Mouse (Mus musculus) embryonic facial prominence, embryonic 11.5 days (tissue): Measurements from ENCODE around the gene BC052040. TPM values are rescaled to one million over a fixed set of nuclear protein-coding genes. Genes with fewer than 3 reads are reported as not detected.

Source experiments
- ATAC-seq: fragments of 200-750 bp; cut with Nextera tagmentation; replicated peaks from 2 replicates; pipeline ENCODE4 v1.8.0; 2017; ENCODE audit warnings: low read depth; ENCODE audit not compliant: insufficient number of reproducible peaks, low FRiP score, low TSS enrichment
- DNase-seq: peaks from one replicate; pipeline ENCODE4 v3.0.0-alpha.2; 2015; ENCODE audit warnings: low spot score
- H3K27ac ChIP-seq: fragments of 300-500 bp; sonication (generic); replicated peaks from 2 replicates; pipeline ENCODE4 v1.5.1; 2014; ENCODE audit warnings: mild to moderate bottlenecking, low read depth, low read length, control low read depth
- H3K27me3 ChIP-seq: fragments of 300-500 bp; sonication (generic); 2 replicates; pipeline ENCODE4 v1.6.1; 2014; ENCODE audit warnings: mild to moderate bottlenecking, low read length, moderate library complexity, mixed read lengths; ENCODE audit not compliant: control insufficient read depth, insufficient read depth
- H3K36me3 ChIP-seq: fragments of 300-500 bp; sonication (generic); replicated peaks from 2 replicates; pipeline ENCODE4 v1.6.1; 2014; ENCODE audit warnings: low read depth, mild to moderate bottlenecking, low read length, moderate library complexity, mixed read lengths; ENCODE audit not compliant: control insufficient read depth, insufficient read depth
- H3K4me1 ChIP-seq: fragments of 300-500 bp; sonication (generic); 2 replicates; pipeline ENCODE4 v1.6.1; 2014; ENCODE audit warnings: low read length, mixed read lengths; ENCODE audit not compliant: control insufficient read depth, insufficient read depth
- H3K4me2 ChIP-seq: fragments of 300-500 bp; sonication (generic); 2 replicates; pipeline ENCODE4 v1.6.1; 2014; ENCODE audit warnings: low read depth, mild to moderate bottlenecking, control low read depth, low read length, moderate library complexity
- H3K4me3 ChIP-seq: fragments of 300-500 bp; sonication (generic); 2 replicates; pipeline ENCODE4 v1.5.1; 2014; ENCODE audit warnings: low read depth, low read length, control low read depth
- H3K9ac ChIP-seq: fragments of 300-500 bp; sonication (generic); replicated peaks from 2 replicates; pipeline ENCODE4 v1.6.1; 2014; ENCODE audit warnings: mild to moderate bottlenecking, control low read depth, low read length
- H3K9me3 ChIP-seq: fragments of 300-500 bp; sonication (generic); replicated peaks from 2 replicates; pipeline ENCODE4 v1.6.1; 2016; ENCODE audit warnings: mild to moderate bottlenecking, low read length, inconsistent platforms, mixed read lengths; ENCODE audit not compliant: control insufficient read depth
- WGBS: fragments of 180-500 bp; shearing (Covaris S2); extraction: QIAGEN DNeasy Blood & Tissue Kit; methylation state at CpG from one replicate; pipeline ENCODE4 v1.1.7; 2014; 5-methylcytosine and 5-hydroxymethylcytosine counted together
- polyA plus RNA-seq: library from polyadenylated mRNA; unstranded; fragments of >200 nt; fragmentation: Nextera tagmentation; extraction: Ambion mirVana; gene quantifications from 2 replicates; pipeline ENCODE4 v1.2.1, GENCODE M21; 2014

The BC052040 gene
- polyA plus RNA-seq, 1 experiment from 2014 or later = 21.1 TPM

- WGBS = 90% methylated on average over 4 of the region's 4 CpGs
- no peak overlapping the region for H3K9ac ChIP-seq
- no peak for ATAC-seq
Observed at GRCm38 (mm10) chr2:115687612-115688011, 106.1 kb downstream of the BC052040 start.

GRCm38 (mm10) chr2:115688282-115688681 is 106.8 kb downstream of the BC052040 start:
- DNase-seq = no peak
- no peak overlapping the region for H3K4me3 ChIP-seq
- no peaks in the 10 kb centered on the region for H3K36me3 ChIP-seq
- no peak for ATAC-seq
- H3K9ac ChIP-seq = no peak overlapping the region
- 87% methylated on average over 6 of the region's 6 CpGs for WGBS
- no peaks in the 10 kb centered on the region for H3K4me1 ChIP-seq
- no peak overlapping the region for H3K4me2 ChIP-seq
- H3K27ac ChIP-seq = no peak overlapping the region
- H3K9me3 ChIP-seq = no peaks in the 10 kb centered on the region
- H3K27me3 ChIP-seq = no peaks in the 10 kb centered on the region

More at GRCm38 (mm10) chr2:115687612-115688011, 106.1 kb downstream of the BC052040 start:
- Histone ChIP-seq H3K4me3 (no peak overlapping the region), H3K27ac (no peak overlapping the region), H3K36me3 (no peaks in the 10 kb centered on the region), H3K4me1 (no peaks in the 10 kb centered on the region), H3K27me3 (no peaks in the 10 kb centered on the region), H3K9me3 (no peaks in the 10 kb centered on the region), H3K4me2 (no peak overlapping the region)
- no peak for DNase-seq

- Histone ChIP-seq H3K4me2 (no peak overlapping the region), H3K27ac (no peak overlapping the region), H3K9ac (no peak overlapping the region), H3K36me3 (no peaks in the 10 kb centered on the region), H3K27me3 (no peaks in the 10 kb centered on the region), H3K4me3 (no peak overlapping the region), H3K9me3 (no peaks in the 10 kb centered on the region), H3K4me1 (no peaks in the 10 kb centered on the region)
- no peak for ATAC-seq
- DNase-seq = no peak
- 68% methylated on average over 3 of the region's 3 CpGs for WGBS
Observed at GRCm38 (mm10) chr2:115693841-115694240, 112.3 kb downstream of the BC052040 start.

- H3K4me3 ChIP-seq = no peak overlapping the region
- DNase-seq = no peak
- no peak for ATAC-seq
- 77% methylated on average over 6 of the region's 6 CpGs for WGBS
- no peaks in the 10 kb centered on the region for H3K36me3 ChIP-seq
- H3K27ac ChIP-seq = no peak overlapping the region
- H3K9me3 ChIP-seq = no peaks in the 10 kb centered on the region
- no peaks in the 10 kb centered on the region for H3K4me1 ChIP-seq
- H3K27me3 ChIP-seq = no peaks in the 10 kb centered on the region
- H3K4me2 ChIP-seq = no peak overlapping the region
- no peak overlapping the region for H3K9ac ChIP-seq
Observed at GRCm38 (mm10) chr2:115694386-115694785, 112.9 kb downstream of the BC052040 start.

- DNase-seq (no peak), ATAC-seq (no peak)
- H3K4me3 ChIP-seq = no peak overlapping the region
- WGBS = 87% methylated on average over 5 of the region's 5 CpGs
- no peaks in the 10 kb centered on the region for H3K4me1 ChIP-seq
- H3K27me3 ChIP-seq = no peaks in the 10 kb centered on the region
- H3K9ac ChIP-seq = no peak overlapping the region
- no peaks in the 10 kb centered on the region for H3K36me3 ChIP-seq
- H3K9me3 ChIP-seq = no peaks in the 10 kb centered on the region
- H3K4me2 ChIP-seq = no peak overlapping the region
- H3K27ac ChIP-seq = no peak overlapping the region
Observed at GRCm38 (mm10) chr2:115699032-115699431, 117.5 kb downstream of the BC052040 start.

- no peak overlapping the region for H3K4me3 ChIP-seq
- H3K27ac ChIP-seq = no peak overlapping the region
- H3K4me2 ChIP-seq = no peak overlapping the region
- ATAC-seq = no peak
- H3K9me3 ChIP-seq = no peaks in the 10 kb centered on the region
- H3K9ac ChIP-seq = no peak overlapping the region
- WGBS = 55% methylated on average over 5 of the region's 5 CpGs
- H3K4me1 ChIP-seq = no peaks in the 10 kb centered on the region
- no peaks in the 10 kb centered on the region for H3K36me3 ChIP-seq
- H3K27me3 ChIP-seq = no peaks in the 10 kb centered on the region
- DNase-seq = no peak
Observed at GRCm38 (mm10) chr2:115702610-115703009, 121.1 kb downstream of the BC052040 start.

GRCm38 (mm10) chr2:115717535-115717934 is 136.0 kb downstream of the BC052040 start:
- Histone ChIP-seq H3K4me1 (no peaks in the 10 kb centered on the region), H3K9me3 (no peaks in the 10 kb centered on the region), H3K4me3 (no peak overlapping the region), H3K27ac (no peak overlapping the region), H3K27me3 (no peaks in the 10 kb centered on the region), H3K9ac (no peak overlapping the region), H3K4me2 (no peak overlapping the region), H3K36me3 (no peaks in the 10 kb centered on the region)
- DNase-seq (no peak), ATAC-seq (no peak)
- 64% methylated on average over 5 of the region's 5 CpGs for WGBS

- WGBS = 70% methylated on average over 3 of the region's 3 CpGs
- H3K4me2 ChIP-seq = no peak overlapping the region
- H3K4me3 ChIP-seq = no peak overlapping the region
- H3K27me3 ChIP-seq = no peaks in the 10 kb centered on the region
- no peaks in the 10 kb centered on the region for H3K9me3 ChIP-seq
- DNase-seq (no peak), ATAC-seq (no peak)
- no peaks in the 10 kb centered on the region for H3K4me1 ChIP-seq
- no peaks in the 10 kb centered on the region for H3K36me3 ChIP-seq
- no peak overlapping the region for H3K9ac ChIP-seq
- no peak overlapping the region for H3K27ac ChIP-seq
Observed at GRCm38 (mm10) chr2:115717980-115718379, 136.5 kb downstream of the BC052040 start.
